Mouse (Mus musculus): ENCODE measurements around the gene Sec14l3.
"Not testable (repeated sequence)": the region's sequence is repeated elsewhere in the genome, so short reads cannot be mapped to it uniquely, and the experiment has no call there.

Gene Sec14l3

DNA sequence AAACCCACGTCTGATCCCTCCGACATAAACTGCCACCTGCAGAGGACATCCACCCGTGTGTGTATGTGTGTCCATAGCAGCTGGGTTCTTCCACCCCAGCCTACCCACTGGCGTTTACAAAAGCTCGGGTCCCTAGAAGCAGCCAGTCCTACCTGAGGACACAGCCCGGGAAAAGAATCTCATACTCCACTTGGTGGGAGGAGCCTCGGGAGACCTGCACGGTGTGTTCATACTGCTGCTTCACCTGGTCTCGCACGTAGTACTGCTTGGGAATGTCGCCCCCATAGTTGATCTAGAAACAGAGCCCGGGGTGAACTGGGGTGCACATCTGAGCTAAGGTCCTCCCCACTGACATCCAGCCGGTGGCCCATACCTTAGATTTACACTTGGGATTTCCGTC is 38.9 kb downstream of the Sec14l3 start:
- DNase-seq (ENCODE audit: low spot score), result no peak

DNA sequence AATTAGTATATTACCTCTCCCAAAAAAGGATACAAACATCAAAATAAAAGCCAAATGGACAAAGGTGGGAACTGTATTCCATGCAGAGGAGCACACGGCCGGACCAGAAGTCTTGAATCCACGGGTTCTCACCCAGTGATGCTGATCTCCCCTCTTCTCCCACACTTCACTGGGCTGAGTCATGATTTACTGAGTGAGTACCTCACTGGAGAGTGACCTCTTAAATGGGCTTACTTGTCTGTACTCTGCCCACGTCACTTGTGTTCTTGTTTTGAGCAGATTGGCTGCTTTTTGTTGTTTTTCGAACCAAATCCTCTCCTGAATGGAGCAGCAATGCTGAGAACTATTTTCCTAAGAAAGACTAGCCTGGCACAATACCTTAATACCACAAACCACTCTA is 40.3 kb downstream of the Sec14l3 start:
- no peak for DNase-seq (ENCODE audit: low spot score)

DNA sequence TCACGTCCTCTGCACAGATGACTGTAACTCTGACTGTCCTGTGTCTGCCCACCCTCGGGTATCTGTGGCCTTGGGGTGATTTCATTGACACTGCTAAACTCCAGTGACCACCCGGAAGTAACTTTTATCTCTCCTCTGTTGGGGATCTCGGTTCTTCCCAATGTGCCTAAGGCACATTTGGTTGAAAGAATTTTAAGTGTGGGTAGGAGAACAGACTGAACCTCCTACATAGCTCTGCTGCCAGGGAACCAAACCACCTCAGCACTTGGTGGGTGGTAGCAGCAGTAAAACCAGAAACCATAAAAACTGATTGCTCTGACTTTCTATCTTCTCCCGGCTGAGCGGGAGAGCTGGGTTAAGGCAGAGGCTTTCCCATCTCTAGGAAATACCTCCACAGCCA is 40.8 kb downstream of the Sec14l3 start:
- DNase-seq (ENCODE audit: low spot score), result no peak

DNA sequence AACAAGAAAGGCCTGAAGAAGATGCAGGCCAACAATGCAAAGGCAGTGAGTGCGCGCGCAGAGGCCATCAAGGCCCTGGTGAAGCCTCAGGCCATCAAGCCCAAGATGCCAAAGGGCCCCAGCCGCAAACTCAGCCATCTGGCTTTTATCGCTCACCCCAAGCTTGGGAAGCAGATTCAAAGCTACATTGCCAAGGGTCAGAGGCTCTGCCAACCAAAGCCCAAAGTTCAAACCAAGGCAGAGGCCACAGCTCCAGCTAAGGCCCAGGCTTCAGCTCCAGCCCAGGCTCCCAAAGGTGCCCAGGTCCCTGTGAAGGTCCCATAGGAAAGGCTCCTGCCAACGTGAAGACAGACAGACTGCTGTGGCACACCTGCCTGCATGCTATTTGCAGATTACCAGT is 43.3 kb downstream of the Sec14l3 start:
- not testable (repeated sequence) for DNase-seq (ENCODE audit: low spot score)

DNA sequence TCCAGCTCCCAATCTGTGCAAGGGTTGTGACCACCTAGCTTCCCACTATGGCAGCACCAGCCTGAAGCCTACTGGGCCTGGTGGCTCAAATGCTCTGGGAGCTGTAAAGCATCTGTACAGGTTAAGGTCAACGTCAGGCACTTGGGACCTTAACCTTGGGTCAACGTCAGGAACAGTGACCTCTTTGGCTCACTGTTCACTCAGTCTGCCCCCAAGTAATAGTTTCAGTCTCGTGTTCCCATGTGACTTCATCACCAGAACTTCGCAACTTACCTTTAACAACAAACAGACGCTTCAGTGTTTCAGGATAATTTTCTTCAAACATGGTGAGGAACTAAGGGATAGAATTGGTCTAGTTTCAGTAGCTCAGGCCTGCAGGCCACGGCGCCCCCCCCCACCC is 44.0 kb downstream of the Sec14l3 start:
- DNase-seq (ENCODE audit: low spot score), result no peak

DNA sequence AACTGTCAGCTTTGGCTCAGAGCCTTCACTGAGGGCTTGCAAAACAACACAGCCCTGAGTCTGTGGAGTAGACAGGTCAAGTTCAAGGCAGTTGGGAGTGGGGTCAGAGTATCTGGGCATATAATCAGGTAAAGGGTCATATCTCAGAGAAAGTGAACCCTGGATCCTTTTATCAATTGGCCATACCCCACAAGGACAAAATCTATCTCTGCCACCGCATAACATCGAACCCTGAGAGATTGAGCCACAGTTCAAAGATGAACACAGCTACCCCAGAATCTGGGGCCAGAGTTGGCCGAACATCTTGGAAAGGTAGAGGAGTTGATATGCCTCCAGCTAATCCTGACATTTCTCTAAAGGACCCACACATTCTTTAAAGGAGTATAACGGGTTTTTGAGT is 47.4 kb downstream of the Sec14l3 start:
- DNase-seq (ENCODE audit: low spot score), result no peak

DNA sequence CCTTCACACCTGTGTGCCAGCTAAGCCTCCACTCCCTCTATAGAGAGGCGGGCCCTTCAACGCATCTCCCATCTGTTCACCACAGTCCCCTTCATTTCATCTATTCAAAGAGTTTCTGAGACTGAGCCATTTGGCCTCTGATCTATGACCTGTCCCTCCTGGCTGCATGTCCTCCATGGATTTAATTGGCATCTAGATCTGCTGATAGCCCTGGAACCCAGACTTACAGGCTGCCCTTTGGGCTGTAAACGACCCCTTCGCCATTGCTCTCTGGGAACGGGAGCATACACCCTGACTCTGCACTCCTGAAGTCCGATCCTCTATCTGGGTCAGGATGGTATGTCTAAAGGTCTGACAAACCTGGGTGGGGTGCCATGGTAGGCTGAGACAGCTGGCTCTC is 48.2 kb downstream of the Sec14l3 start:
- no peak for DNase-seq (ENCODE audit: low spot score)

DNA sequence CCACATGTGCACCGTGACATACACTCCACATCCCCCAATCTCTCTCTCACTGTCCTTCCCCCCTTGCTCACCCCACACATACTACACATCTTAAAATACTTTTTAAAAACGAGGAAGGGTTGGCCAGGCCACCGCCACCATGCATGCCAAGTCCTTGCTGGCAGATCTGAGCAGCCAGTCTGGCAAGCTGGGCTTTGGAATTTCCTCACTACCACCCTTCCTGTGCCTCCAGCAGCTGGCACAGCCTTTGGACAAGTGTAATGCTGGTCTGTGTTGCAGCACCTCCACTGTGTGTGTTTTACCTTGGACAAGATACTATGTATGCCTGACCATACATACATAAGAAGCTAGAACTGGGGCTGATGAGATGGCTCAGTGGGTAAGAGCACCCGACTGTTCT is 48.9 kb downstream of the Sec14l3 start:
- no peak for DNase-seq (ENCODE audit: low spot score)

DNA sequence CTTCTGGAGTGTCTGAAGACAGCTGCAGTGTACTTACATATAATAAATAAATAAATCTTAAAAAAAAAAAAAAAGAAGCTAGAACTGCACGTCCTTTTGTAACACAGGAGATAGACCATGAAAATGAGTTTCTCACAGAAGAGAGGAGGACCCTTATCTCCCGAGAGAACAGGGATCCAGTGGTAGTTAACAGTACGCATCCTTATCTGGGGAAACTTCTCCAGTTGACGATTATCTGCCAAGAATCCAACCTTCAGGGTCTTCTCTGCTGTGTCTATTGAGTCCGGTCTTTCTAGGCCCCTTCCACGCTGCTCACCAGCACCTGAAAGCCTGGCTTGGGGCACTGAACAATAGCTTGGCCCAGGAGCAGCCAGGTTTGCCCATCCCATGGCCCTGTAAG is 49.3 kb downstream of the Sec14l3 start:
- no peak for DNase-seq (ENCODE audit: low spot score)

DNA sequence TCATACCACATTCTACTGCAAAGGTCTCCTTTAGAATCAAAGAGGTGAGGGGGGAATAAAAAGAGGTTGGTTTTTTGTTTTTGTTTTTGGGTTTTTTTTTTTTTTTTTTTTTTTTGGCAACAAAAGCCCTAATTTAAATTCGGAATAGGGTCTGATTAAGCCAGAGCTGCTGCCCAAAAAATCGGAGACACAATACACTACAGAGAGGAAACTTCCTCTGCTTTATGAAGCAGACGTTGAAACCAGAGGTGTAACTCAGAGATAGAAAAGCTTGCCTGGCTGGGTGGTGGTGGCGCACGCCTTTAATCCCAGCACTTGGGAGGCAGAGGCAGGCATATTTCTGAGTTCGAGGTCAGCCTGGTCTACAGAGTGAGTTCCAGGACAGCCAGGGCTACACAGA is 49.9 kb downstream of the Sec14l3 start:
- DNase-seq (ENCODE audit: low spot score), result not testable (repeated sequence)

DNA sequence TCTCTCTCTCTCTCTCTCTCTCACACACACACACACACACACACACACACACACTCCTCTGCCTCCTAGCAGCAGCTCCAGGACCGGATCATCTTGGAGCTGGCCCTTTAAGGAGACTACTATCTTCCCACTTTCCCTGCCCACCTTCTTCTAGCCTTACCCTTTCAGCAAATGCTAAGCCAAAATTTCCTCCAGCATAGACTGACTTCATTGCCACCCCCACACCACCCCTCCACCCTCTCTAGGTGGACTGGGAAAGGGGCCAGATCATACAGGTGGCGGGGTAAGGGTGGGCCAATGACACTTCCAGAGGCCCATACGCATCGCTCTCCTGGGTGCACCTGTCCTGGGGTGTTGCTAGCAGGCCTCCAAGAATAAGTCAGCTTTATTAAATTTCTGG is 50.8 kb downstream of the Sec14l3 start:
- no peak for DNase-seq (ENCODE audit: low spot score)

DNA sequence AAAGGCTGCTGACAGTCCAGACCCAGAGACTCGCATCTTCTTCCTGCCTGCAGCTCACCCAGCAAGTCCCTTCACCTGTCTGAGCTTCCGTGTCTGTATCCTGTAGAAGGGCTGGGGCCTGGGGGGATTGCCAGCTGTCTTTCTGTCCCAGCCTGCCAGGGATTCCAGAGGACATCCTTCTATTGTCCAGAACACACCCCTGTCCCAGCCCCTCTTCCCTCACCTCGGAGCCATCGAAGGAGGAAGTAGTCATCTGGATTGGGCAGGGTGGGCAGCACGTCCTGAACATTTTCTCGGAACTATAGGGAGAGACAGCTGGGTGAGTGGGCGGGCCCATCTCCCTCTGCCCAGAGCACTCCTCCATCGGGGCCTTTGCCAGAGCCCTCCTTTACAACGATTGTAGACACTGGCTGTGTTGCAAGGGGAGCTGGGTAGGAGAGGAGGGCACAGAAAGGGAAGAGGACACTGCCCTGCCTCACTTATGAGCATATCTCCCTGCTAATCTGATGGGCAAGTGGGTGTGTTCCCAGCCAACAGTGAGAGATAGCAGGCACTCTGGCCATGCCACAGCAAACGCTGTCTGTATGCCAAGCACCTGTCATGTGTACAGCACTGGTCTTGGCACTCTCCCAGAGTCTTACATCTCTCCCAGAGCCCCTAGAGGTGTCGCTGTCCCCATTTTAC is 52.0 kb downstream of the Sec14l3 start:
- no peak for DNase-seq (ENCODE audit: low spot score)

DNA sequence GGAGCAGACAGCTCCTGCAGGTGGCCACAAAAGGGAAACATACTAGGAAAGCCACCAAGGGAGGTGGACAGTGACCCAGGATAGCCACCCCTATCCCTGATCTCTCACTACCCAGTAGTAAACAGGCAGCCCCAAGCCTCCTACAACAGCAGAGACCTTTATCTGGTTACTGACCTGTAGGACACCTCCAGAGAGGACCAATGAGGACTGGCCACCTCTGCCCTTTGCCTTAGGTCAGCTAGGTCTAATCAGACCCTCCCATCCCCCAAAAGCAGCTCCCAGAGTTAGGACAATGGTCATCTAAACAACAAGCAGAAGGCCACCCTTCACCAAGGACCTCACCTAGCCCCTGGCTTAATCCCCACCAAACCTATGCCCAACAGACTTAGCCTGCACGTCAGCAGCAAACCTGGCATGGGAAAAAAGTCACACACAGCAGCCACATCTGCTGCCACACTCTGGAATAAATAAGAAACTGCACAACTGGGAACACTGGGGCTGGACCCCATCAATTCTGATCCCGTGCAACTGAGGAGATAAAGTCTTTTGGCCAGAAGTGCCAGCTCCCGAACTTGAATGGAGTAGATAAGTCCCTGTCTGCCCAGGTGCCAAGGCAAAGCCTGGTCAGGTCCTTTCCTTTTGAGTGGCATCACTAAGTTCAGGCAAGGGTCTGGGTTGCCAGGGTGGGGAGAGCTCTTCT is 52.9 kb downstream of the Sec14l3 start:
- no peak for DNase-seq (ENCODE audit: low spot score)

DNA sequence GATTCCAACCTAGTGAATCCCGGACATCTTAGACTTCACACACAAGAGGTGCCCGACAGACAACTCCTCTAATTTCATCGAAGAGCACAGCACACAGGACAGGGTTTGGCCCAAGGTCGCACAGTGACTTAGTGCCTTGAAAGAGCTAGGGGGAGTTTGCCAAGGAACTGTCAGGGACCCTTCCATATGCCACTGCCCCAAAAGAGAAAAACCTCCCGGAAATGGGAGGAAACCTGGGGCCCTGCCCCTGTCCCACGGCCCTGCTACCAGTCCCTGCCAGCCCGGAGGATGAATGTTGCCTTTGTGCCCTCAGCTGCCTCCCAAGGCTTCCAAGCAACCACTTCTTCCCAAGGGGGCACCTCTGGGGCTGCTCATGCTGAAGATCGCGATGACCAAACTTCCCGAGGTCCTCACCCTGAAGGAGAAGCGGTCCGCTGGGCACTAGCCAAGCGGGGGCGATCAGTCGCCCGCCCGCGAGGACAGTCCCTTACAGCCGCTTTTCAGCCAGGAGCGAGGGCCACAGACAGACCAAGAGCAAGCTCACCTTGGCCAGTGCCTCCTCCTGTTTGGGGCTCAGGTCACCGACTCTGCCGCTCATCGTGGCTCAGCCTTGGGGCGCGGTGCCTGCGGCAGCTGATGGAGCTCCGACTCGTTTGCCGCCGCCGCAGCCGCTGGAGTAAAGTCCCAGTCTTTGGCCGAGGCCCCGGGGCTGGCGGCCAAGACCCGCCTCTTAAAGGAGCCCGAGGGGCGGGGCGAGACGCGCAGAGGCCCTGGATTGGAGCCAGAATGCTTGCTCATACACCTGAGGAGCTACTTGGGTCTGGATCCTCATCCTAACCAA is 53.7 kb downstream of the Sec14l3 start:
- DNase-seq (ENCODE audit: low spot score), result no peak

DNA sequence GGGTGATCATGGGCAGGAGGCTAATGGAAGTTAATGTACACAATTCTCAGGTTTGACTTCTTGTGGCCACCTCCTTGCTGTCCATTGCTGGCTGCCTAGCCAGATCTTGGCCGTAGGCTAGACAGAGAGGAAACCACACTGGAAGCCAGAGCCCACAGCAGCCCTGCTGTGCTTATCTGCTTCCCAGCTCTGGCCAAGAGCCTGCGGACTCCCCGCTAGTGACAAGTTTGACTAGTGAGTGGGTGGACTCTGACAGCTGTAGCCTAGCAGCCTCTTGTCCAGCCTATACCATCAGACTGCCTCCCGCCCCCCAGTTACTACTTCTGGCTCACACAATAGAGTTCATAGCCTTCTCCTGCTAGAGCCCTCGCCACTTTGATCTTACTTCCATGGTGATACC is 55.0 kb downstream of the Sec14l3 start:
- no peak for DNase-seq (ENCODE audit: low spot score)

DNA sequence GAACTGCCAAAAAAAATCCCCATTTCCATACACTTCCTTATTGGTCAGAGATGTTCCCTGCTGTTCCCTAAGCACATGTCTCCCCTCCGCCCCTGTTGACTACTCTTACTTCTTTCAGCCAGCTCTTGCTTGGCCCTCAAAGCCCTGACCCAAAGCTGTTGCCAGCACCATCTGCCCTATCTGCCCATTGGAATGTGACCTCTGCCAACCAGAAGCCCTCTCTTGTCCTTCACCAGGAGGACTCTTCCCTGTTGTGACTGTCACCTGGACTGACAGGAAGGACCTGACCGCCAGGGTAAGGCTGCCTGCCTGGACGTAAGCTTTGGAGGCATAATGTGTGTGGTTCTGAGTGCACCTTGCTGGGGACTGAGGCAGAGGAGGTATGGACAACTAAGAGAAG is 57.0 kb downstream of the Sec14l3 start:
- no peak for DNase-seq (ENCODE audit: low spot score)

DNA sequence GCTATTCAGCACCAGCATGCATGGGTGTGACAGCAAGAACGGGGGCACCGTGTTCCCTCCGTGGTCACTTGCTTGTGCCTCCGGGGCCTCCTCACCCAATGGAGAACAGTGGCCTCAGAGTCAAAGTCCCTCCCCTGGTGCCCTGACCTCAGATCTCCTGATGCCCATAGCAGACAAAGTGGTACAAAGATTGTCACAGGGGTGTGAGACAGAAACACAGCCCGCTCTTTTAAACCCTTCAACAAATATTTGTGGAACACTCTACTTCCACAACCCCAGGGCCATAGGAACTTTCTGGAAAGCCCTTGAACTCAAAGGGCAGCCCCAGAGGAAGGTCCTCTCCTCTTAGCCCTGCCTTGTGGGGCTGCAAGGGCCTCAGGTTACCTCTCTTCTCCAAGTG is 57.6 kb downstream of the Sec14l3 start:
- no peak for DNase-seq (ENCODE audit: low spot score)

DNA sequence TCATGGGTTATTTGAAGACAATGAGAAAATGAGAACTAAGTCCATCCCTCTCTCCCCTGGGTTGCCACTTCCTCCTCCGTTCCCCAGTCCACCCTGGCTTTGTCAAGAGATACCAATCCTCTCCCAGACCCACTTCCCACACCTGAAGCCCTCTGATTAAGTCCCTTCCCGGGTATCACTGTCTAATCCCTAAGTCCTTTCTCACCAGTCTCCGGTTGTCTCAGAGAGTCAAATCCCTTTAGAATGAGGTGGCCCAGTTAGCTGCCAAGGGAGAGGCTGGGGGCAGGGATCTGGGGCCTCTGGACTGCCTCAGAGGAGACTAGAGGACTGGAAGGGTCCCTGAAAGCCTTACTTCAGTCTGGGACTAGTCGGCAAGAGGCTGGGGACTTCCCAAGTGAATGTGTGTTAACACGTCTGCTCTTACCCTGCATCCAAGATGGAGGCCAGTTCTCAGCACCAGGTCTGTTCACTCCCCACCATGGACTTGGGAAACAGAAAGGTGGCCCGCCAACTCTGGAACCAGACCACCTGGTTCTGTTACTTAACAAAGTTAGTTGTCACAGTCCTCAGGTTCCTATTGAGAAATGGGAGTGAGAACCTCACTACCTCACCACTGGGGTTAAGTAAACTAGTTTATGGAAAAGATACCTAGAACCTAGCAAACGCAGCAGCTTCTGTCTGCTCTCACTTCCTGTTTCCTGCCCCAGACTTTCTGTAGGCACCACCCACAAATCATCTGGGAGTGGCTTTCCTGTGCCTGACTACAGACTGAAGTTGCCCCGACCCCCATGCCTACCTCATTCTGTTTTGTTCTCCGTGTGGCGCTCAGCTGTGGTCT is 58.3 kb downstream of the Sec14l3 start, which contains the start of gene Sec14l2:
Sec14l2 (minus strand) TSS at position 674 of the 838 bp plus-strand sequence.
- DNase-seq (ENCODE audit: low spot score), result no peak

DNA sequence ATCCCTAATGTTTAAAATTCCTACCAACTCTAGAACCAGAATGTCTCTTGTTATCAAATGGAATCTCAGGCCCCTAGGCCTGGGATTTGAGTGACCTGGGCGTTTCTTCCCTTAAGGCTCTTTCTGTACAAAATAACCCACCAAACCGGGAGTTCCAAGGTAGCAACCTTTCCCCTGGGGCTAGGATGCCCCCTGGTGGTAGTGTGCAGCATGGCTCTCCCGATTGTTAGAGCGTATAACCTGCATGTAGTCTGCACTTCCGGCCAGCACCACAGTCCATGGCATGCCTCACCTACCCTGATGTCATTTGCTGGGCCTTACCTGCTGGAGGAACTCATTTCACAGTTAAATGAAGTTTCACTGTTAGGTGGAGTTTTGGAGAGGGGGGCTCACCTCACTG is 59.3 kb downstream of the Sec14l3 start:
- no peak for DNase-seq (ENCODE audit: low spot score)

DNA sequence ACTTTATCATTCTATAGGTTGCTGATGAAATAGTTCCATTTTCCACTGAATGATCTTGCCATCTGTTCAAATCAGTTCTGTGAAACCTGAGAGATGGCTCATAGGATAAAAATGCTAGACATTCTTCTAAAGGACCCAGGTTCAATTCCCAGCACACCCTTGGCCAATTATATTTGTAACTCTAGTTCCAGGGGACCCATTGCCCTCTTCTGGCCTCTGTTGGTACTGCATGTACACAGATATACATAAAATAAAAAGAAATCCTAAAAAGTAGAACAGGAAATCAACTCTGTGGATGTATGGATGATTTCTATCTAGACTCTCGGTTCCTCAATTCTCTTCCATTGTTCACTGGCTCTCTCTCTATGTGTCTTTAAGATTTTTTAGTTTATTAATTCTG is 62.4 kb downstream of the Sec14l3 start:
- no peak for DNase-seq (ENCODE audit: low spot score)
